Mouse (Mus musculus) left cerebral cortex, adult 8-10 months (tissue): ENCODE data around the gene Tpgs1. TPM values are rescaled to one million over a fixed set of nuclear protein-coding genes. Genes with fewer than 3 reads are reported as not detected.

Experiments
- DNase-seq, 2 experiments: peaks; one replicate each; pipeline ENCODE4 v3.0.0; 2022; ENCODE audit warnings: low spot score in 2 of 2
- total RNA-seq, 4 experiments: library from RNA; stranded (reverse); gene quantifications; 2 replicates each; pipeline ENCODE4 v1.2.4; 2022

The Tpgs1 gene
- total RNA-seq, 4 experiments from 2014 or later: 65.1 to 74.5 (median 69.8) TPM

- no peak for DNase-seq
These were observed 42.9 kb downstream of the Tpgs1 start for GRCm38 (mm10) chr10:79712029-79712428.

GRCm38 (mm10) chr10:79712499-79713126 is 43.4 kb downstream of the Tpgs1 start:
- no peak for DNase-seq

- DNase-seq: no peak
These were observed 44.0 kb downstream of the Tpgs1 start for GRCm38 (mm10) chr10:79713163-79713562.

- no peak for DNase-seq
These were observed 45.8 kb downstream of the Tpgs1 start for GRCm38 (mm10) chr10:79714996-79715395.

- DNase-seq: no peak
These were observed 47.3 kb downstream of the Tpgs1 start, which contains the start of gene Hcn2 for GRCm38 (mm10) chr10:79716254-79716987. Hcn2 (plus strand) TSS chr10:79716634.

- peak in 1 of 2 experiments; percentile 58 for DNase-seq
These were observed 47.8 kb downstream of the Tpgs1 start for GRCm38 (mm10) chr10:79716988-79717355.

GRCm38 (mm10) chr10:79717640-79718357 is 48.6 kb downstream of the Tpgs1 start:
- no peak for DNase-seq

- no peak for DNase-seq
These were observed 51.9 kb downstream of the Tpgs1 start for GRCm38 (mm10) chr10:79721089-79721488.

- DNase-seq: no peak
These were observed 53.9 kb downstream of the Tpgs1 start for GRCm38 (mm10) chr10:79723047-79723446.

- no peak for DNase-seq
These were observed 54.5 kb downstream of the Tpgs1 start for GRCm38 (mm10) chr10:79723692-79724091.

Other genes starting within 250 kb of the Tpgs1 start
- not detected for gene Vmn2r83, start 200.6 kb upstream of the Tpgs1 start, total RNA-seq
- 1 to 10 TPM; 4.8 to 6.3 (median 6.1) TPM for gene Plpp2, start 135.6 kb upstream of the Tpgs1 start, total RNA-seq
- 10 to 100 TPM; 43.1 to 48.8 (median 47.9) TPM for gene Mier2, start 114.2 kb upstream of the Tpgs1 start, total RNA-seq
- gene Theg, start 82.0 kb upstream of the Tpgs1 start, total RNA-seq: 1 to 10 TPM in 1 of 4 experiments, under 1 TPM in 3; 0.33 to 1.3 (median 0.90) TPM
- gene C2cd4c, start 55.3 kb upstream of the Tpgs1 start, total RNA-seq: 10 to 100 TPM; 16.1 to 18.6 (median 17.1) TPM
- 10 to 100 TPM; 40.2 to 48.4 (median 43.4) TPM for gene Shc2, start 31.5 kb upstream of the Tpgs1 start, total RNA-seq
- gene Odf3l2, start 23.6 kb upstream of the Tpgs1 start, total RNA-seq: under 1 TPM; 0.42 to 0.70 (median 0.47) TPM
- under 1 TPM in 1 of 4 experiments, not detected in 3; 0.35 TPM for gene Madcam1, start 4.8 kb upstream of the Tpgs1 start, total RNA-seq
- gene Cdc34, start 12.8 kb downstream of the Tpgs1 start, total RNA-seq: 10 to 100 TPM; 65.7 to 72.5 (median 70.4) TPM
- 1 to 10 TPM; 2.2 to 3.6 (median 3.2) TPM for gene Gzmm, start 19.7 kb downstream of the Tpgs1 start, total RNA-seq
- gene Bsg, start 35.1 kb downstream of the Tpgs1 start, total RNA-seq: 100 to 1,000 TPM; 545 to 609 (median 570) TPM
- 100 to 1,000 TPM; 162 to 182 (median 166) TPM for gene Hcn2, start 47.3 kb downstream of the Tpgs1 start, total RNA-seq
- 10 to 100 TPM; 47.9 to 56.7 (median 51.6) TPM for gene Polrmt, start 77.2 kb downstream of the Tpgs1 start, total RNA-seq
- 1 to 10 TPM; 4.7 to 5.9 (median 5.8) TPM for gene Fgf22, start 85.7 kb downstream of the Tpgs1 start, total RNA-seq
- 10 to 100 TPM; 76.8 to 92.1 (median 86.8) TPM for gene Rnf126, start 97.6 kb downstream of the Tpgs1 start, total RNA-seq
- gene Fstl3, start 107.9 kb downstream of the Tpgs1 start, total RNA-seq: 1 to 10 TPM; 2.5 to 3.6 (median 2.7) TPM
- gene Prss57, start 121.6 kb downstream of the Tpgs1 start, total RNA-seq: under 1 TPM; 0.14 to 0.63 (median 0.39) TPM
- gene Palm, start 124.2 kb downstream of the Tpgs1 start, total RNA-seq: 100 to 1,000 TPM; 265 to 281 (median 267) TPM
- gene Misp, start 151.6 kb downstream of the Tpgs1 start, total RNA-seq: under 1 TPM; 0.32 to 0.89 (median 0.54) TPM
- gene Ptbp1, start 185.1 kb downstream of the Tpgs1 start, total RNA-seq: 10 to 100 TPM; 59.3 to 67.3 (median 63.6) TPM
- gene Prtn3, start 205.1 kb downstream of the Tpgs1 start, total RNA-seq: 1 to 10 TPM; 2.4 to 3.2 (median 2.7) TPM
- gene Plppr3, start 205.3 kb downstream of the Tpgs1 start, total RNA-seq: 10 to 100 TPM; 49.7 to 56.0 (median 52.7) TPM
- gene Elane, start 216.9 kb downstream of the Tpgs1 start, total RNA-seq: not detected
- gene Cfd, start 221.5 kb downstream of the Tpgs1 start, total RNA-seq: not detected
- gene Med16, start 239.6 kb downstream of the Tpgs1 start, total RNA-seq: 10 to 100 TPM; 51.9 to 68.0 (median 61.4) TPM
- not detected for gene Gm26602, start 241.5 kb downstream of the Tpgs1 start, total RNA-seq
- gene Kiss1r, start 247.6 kb downstream of the Tpgs1 start, total RNA-seq: 1 to 10 TPM; 5.8 to 8.3 (median 6.4) TPM